Mouse (Mus musculus): ENCODE measurements around the gene Dnajc25. TPM values are rescaled to one million over a fixed set of nuclear protein-coding genes. Genes with fewer than 3 reads are reported as not detected.

Dnajc25 gene
- total RNA-seq, 2 experiments from 2014 or later, result 4.8 to 4.9 TPM

GRCm38 (mm10) chr4:59047222-59047621, 52.4 kb downstream of the Dnajc25 start:
- no peak for DNase-seq (ENCODE audit: low spot score in 2 of 2)
- intact Hi-C loops (cut with DNase I), result no loop called here

DNA sequence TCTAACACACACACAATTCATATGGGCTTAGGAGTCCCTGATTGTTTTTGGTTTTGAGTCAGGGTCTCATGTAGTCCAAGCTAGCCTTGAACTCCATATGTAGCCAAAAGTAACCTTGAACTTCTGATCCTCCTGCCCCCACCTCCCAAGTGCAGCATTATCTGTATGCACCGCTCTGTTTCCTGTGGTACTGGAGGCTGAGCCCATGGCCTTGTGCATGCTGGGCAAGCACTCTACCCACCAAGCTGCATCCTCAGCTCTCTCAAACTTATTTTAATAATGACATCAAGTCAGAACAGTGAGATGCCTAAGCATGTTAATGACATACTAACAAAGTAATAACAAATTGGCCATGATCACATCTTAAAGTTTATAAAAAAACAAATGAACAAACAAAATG, 56.2 kb downstream of the Dnajc25 start:
- DNase-seq (ENCODE audit: low spot score in 2 of 2), result no peak
- intact Hi-C loops (cut with DNase I), result no loop called here

DNA sequence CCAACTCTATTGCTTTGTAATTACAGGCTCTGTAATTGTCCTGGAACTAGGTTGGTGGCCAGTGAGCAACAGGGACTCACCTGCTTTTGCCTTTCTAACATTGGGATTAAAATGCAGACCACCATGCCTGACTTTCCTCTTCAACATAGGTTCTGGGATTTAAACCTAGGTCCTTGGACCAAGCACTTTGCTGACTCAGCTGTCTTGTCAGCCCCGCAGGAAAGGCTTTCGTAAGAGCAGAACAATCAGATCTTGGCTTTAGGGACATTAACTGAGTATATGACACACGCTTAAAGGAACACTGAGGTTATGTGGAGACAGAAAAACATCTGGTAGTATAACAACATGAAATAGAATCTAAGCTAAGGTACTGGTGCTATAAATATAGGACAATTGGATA, 63.1 kb downstream of the Dnajc25 start:
- intact Hi-C loops (cut with DNase I), result no loop called here
- no peak for DNase-seq (ENCODE audit: low spot score in 2 of 2)

DNA sequence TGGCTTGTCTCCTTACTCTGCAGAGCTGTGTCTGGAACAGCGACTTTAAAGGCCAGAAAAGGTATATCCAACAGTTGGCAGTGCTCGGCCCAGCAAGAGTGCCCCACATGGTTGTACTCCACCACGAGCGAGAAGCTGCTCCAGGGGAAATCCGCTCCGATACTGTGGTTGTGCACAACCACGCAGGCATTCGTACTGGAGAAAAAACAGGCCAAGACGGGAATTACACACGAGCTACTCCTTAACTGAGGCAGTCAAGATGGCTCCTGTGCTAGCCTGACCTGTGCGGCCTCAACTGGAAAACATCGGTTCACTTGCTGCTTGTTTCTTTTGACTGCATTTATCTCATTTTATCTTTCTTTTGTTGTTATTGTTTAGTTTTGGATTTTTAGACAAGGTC, 67.7 kb downstream of the Dnajc25 start:
- no peak for DNase-seq (ENCODE audit: low spot score in 2 of 2)

GRCm38 (mm10) chr4:59069276-59069675, 74.4 kb downstream of the Dnajc25 start:
- intact Hi-C loops (cut with DNase I), result no loop called here

More for the DNA sequence above, 67.7 kb downstream of the Dnajc25 start:
- intact Hi-C loops (cut with DNase I), result no loop called here

More at GRCm38 (mm10) chr4:59069276-59069675, 74.4 kb downstream of the Dnajc25 start:
- DNase-seq (ENCODE audit: low spot score in 2 of 2), result no peak

Other genes starting within 250 kb of the Dnajc25 start
- gene Olfr267, start 207.3 kb upstream of the Dnajc25 start, total RNA-seq (2021), result under 1 TPM; 0.14 to 0.23 TPM
- 100 to 1,000 TPM; 123 to 137 TPM for gene Ecpas, start 82.3 kb upstream of the Dnajc25 start, total RNA-seq (2021)
- gene Zkscan16, start 51.4 kb upstream of the Dnajc25 start, total RNA-seq (2021), result 10 to 100 TPM; 40.1 to 42.0 TPM
- gene Ptgr1, start 7.9 kb upstream of the Dnajc25 start, total RNA-seq (2021), result 1 to 10 TPM; 1.5 to 1.8 TPM
- gene Gm20503, start 8.1 kb downstream of the Dnajc25 start, total RNA-seq (2021), result 1 to 10 TPM; 1.5 to 2.4 TPM
- gene Gng10, start 40.0 kb downstream of the Dnajc25 start, total RNA-seq (2021), result 10 to 100 TPM; 75.6 to 77.4 TPM
- gene AI481877, start 143.9 kb downstream of the Dnajc25 start, total RNA-seq (2021), result not detected
- 10 to 100 TPM; 90.6 to 90.9 TPM for gene Ugcg, start 194.2 kb downstream of the Dnajc25 start, total RNA-seq (2021)